ENCODE assay signal across 19 mouse cellular contexts in the genomic region with DNA sequence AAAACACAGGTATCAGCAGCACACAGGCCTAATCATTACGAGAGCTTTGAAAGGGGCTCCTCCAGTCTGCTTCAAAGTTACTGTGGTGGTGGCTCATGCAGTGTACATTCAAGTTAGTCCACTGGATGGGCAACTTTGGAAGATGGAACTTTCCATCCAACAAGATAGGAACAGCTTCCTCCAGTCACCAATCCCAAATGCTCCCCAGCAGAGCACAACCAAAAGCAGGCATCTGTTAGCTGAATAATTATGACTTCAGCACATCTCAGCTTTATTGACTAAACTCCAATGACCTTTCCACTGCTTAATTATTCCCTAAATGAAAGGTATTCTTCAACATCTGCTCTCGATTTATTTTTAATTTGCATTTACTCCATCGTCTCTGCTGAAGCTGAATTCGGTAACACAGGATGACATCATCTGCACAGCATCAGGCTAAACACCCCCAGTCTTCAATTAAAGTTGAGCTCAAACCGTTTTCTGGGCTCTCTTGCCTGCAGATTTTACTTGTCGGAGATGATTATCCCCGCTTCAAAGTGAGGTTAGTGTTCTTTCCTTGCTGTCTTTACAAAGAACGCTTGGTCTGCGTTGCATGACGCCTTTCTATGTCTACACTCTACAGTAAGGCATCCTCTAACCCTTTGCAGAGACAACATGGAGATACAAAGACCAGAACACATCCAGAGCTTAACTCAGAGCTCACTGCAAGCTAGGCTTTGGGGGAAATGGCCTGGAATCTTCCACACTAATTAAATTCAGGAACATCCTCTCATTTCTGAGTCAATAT. TPM values are rescaled to one million over a fixed set of nuclear protein-coding genes. Genes with fewer than 3 reads are reported as not detected.
DNase-seq lines count a peak whose midpoint lies in the region; ATAC-seq lines count a peak whose summit lies in the region.
"Had no signal": no experiment of that assay in that cellular context is flagged by ENCODE, and none has a peak within 500 bp of the region (broad histone marks: within the 10 kb centered on the region; RNA-seq: fewer than 3 reads in every experiment).

No protein-coding gene starts in this region.

- ATAC-seq in forebrain, embryonic 12.5 days (ENCODE audit: low FRiP score): peak; percentile 23; the same call in 1 of the 2 replicates
- no peak for ATAC-seq in forebrain, embryonic 15.5 days (replicated peaks)
- ATAC-seq in kidney, embryonic 15.5 days (replicated peaks; ENCODE audit: low FRiP score): no peak
- ATAC-seq: inflammation-experienced regulatory T-cells, adult 6 months; Patski had no signal

- H3K27ac ChIP-seq in forebrain, embryonic 12.5 days: no peak overlapping the region
- no peak overlapping the region for H3K27ac ChIP-seq in forebrain, embryonic 15.5 days (replicated peaks)
- H3K27ac ChIP-seq in kidney, embryonic 15.5 days: peak overlapping the region; percentile 33; the same call in 1 of the 2 replicates
- H3K27ac ChIP-seq: liver, embryonic 15.5 days had no signal

- DNase-seq in kidney, postnatal 4 days: no peak
- peak; percentile 12 for DNase-seq in testis, postnatal 10 days (ENCODE audit: low spot score)
- DNase-seq in testis, postnatal 14 days (ENCODE audit: low spot score): no peak
- no peak for DNase-seq in ovary, postnatal 14 days (ENCODE audit: low spot score)
- no peak for DNase-seq in adipocyte (ENCODE audit: low spot score)
- DNase-seq: cerebellum, adult 11-12 months; gastrocnemius, postnatal 25 days; heart, postnatal 36 days; left cerebral cortex, postnatal 4 days; lung, postnatal 14 days; right cerebral cortex, postnatal 4 days; thymus, adult 2 months had no signal

- H3K9me3 ChIP-seq in forebrain, embryonic 12.5 days: no peaks in the 10 kb centered on the region
- no peaks in the 10 kb centered on the region for H3K9me3 ChIP-seq in forebrain, embryonic 15.5 days
- H3K9me3 ChIP-seq in kidney, embryonic 15.5 days (replicated peaks): no peaks in the 10 kb centered on the region
- H3K9me3 ChIP-seq: liver, embryonic 15.5 days had no signal

- H3K27me3 ChIP-seq in forebrain, embryonic 12.5 days: no peaks in the 10 kb centered on the region
- no peaks in the 10 kb centered on the region for H3K27me3 ChIP-seq in forebrain, embryonic 15.5 days
- no peaks in the 10 kb centered on the region for H3K27me3 ChIP-seq in kidney, embryonic 15.5 days
- H3K27me3 ChIP-seq: liver, embryonic 15.5 days; Patski had no signal

- no peak overlapping the region for H3K4me2 ChIP-seq in forebrain, embryonic 12.5 days
- H3K4me2 ChIP-seq in forebrain, embryonic 15.5 days (replicated peaks): no peak overlapping the region
- no peak overlapping the region for H3K4me2 ChIP-seq in kidney, embryonic 15.5 days
- H3K4me2 ChIP-seq: heart, embryonic 11.5 days; liver, embryonic 15.5 days had no signal

- no peak overlapping the region for H3K4me3 ChIP-seq in forebrain, embryonic 12.5 days (replicated peaks)
- H3K4me3 ChIP-seq in forebrain, embryonic 15.5 days: no peak overlapping the region
- no peak overlapping the region for H3K4me3 ChIP-seq in kidney, embryonic 15.5 days (replicated peaks)
- H3K4me3 ChIP-seq: liver, embryonic 15.5 days had no signal

- no peaks in the 10 kb centered on the region for H3K36me3 ChIP-seq in forebrain, embryonic 12.5 days (replicated peaks)
- no peaks in the 10 kb centered on the region for H3K36me3 ChIP-seq in forebrain, embryonic 15.5 days
- peaks cover 14% of the 10 kb centered on the region; the same call in 1 of the 2 replicates for H3K36me3 ChIP-seq in kidney, embryonic 15.5 days
- H3K36me3 ChIP-seq: liver, embryonic 15.5 days had no signal

- 0 out of 2 replicates have a peak, but pooled peaks cover 4% of the 10 kb centered on the region for H3K4me1 ChIP-seq in forebrain, embryonic 12.5 days
- no peaks in the 10 kb centered on the region for H3K4me1 ChIP-seq in forebrain, embryonic 15.5 days
- peaks cover 24% of the 10 kb centered on the region for H3K4me1 ChIP-seq in kidney, embryonic 15.5 days
- H3K4me1 ChIP-seq: liver, embryonic 15.5 days had no signal

- 70% methylated on average over 10 of the region's 10 CpGs for WGBS in forebrain, embryonic 12.5 days
- WGBS in forebrain, embryonic 15.5 days: 56% methylated on average over 10 of the region's 10 CpGs
- 76% methylated on average over 10 of the region's 10 CpGs for WGBS in kidney, embryonic 15.5 days

- no peak overlapping the region for H3K9ac ChIP-seq in forebrain, embryonic 12.5 days
- no peak overlapping the region for H3K9ac ChIP-seq in forebrain, embryonic 15.5 days (replicated peaks)
- H3K9ac ChIP-seq in kidney, embryonic 15.5 days: no peak overlapping the region
- H3K9ac ChIP-seq: liver, embryonic 15.5 days had no signal

RNA-seq across cellular contexts. Expression of a gene that starts 20.6 kb away (rescaled TPM):
- 30.2 and 34.3 TPM in 2 replicates for polyA plus RNA-seq in forebrain, embryonic 12.5 days (2016; fragmentation: Nextera tagmentation; extraction: Ambion mirVana)
- polyA plus RNA-seq in forebrain, embryonic 15.5 days (2015; fragmentation: Nextera tagmentation; extraction: Ambion mirVana): 17.8 and 18.4 TPM in 2 replicates
- 85.2 and 86.1 TPM in 2 replicates for polyA plus RNA-seq in kidney, embryonic 15.5 days (2015; fragmentation: Nextera tagmentation; extraction: Ambion mirVana)
